ENCODE assay signal across 16 mouse cellular contexts in genomic region chr8:109338220-109338835, GRCm38 (mm10).
A peak's percentile ranks its signal among the peaks of the same experiment; 100 is the strongest.
DNase-seq lines count a peak whose midpoint lies in the region; ATAC-seq and TF ChIP-seq lines count a peak whose summit lies in the region.
"Had no signal": no experiment of that assay in that cellular context is flagged by ENCODE, and none has a peak within 500 bp of the region (broad histone marks: within the 10 kb centered on the region; RNA-seq: fewer than 3 reads in every experiment).

No protein-coding gene starts in this region.

- no peaks in the 10 kb centered on the region for H3K4me1 ChIP-seq in neural tube, embryonic 11.5 days (ENCODE audit: control insufficient read depth, insufficient read depth, low read length)
- 0 out of 2 replicates have a peak, but pooled peaks cover 5% of the 10 kb centered on the region for H3K4me1 ChIP-seq in hindbrain, embryonic 11.5 days (replicated peaks; ENCODE audit: control insufficient read depth, insufficient read depth, low read length)
- peaks cover 30% of the 10 kb centered on the region for H3K4me1 ChIP-seq in midbrain, embryonic 13.5 days (replicated peaks)
- H3K4me1 ChIP-seq in neural tube, embryonic 15.5 days = peaks cover 14% of the 10 kb centered on the region
- H3K4me1 ChIP-seq in lung, adult 2 months (ENCODE audit: control insufficient read depth, insufficient read depth, low read length) = no peaks in the 10 kb centered on the region
- H3K4me1 ChIP-seq: liver, embryonic 15.5 days had no signal

- DNase-seq in neural tube, embryonic 11.5 days (ENCODE audit: low spot score) = peak; percentile 54
- DNase-seq in neural tube, embryonic 10.5 days (ENCODE audit: extremely low spot score, low spot score) = no peak
- no peak for DNase-seq in hindbrain, embryonic 11.5 days (ENCODE audit: low spot score)
- DNase-seq in gastrocnemius, postnatal 36 days = no peak
- DNase-seq in thymus, postnatal 14 days = no peak
- no peak for DNase-seq in lung, adult 2 months
- DNase-seq: adrenal gland, adult 2 months; cerebellum, adult 2 months; gastrocnemius, postnatal 10 days; kidney, adult 8-10 months; kidney, postnatal 36 days; thymus, adult 18-20 months had no signal

- ATAC-seq in neural tube, embryonic 11.5 days (ENCODE audit: insufficient read depth, low FRiP score, low TSS enrichment) = peak; percentile 35; the same call in 1 of the 2 replicates
- peak; percentile 49; the same call in 1 of the 2 replicates for ATAC-seq in hindbrain, embryonic 11.5 days (ENCODE audit: low FRiP score)
- no peak for ATAC-seq in midbrain, embryonic 13.5 days
- no peak for ATAC-seq in neural tube, embryonic 15.5 days (ENCODE audit: low FRiP score)

- intact Hi-C loops in gastrocnemius, postnatal 36 days (cut with DNase I) = no loop called here

- H3K4me2 ChIP-seq in neural tube, embryonic 11.5 days (ENCODE audit: low read depth) = no peak overlapping the region
- no peak overlapping the region for H3K4me2 ChIP-seq in hindbrain, embryonic 11.5 days (replicated peaks; ENCODE audit: low read depth, low read length)
- H3K4me2 ChIP-seq in midbrain, embryonic 13.5 days (replicated peaks) = peak overlapping the region; percentile 39
- H3K4me2 ChIP-seq in neural tube, embryonic 15.5 days = peak overlapping the region; percentile 43
- H3K4me2 ChIP-seq: liver, embryonic 15.5 days had no signal

- no peak for TF ChIP-seq POLR2A in lung, adult 2 months (IDR thresholded peaks at IDR 0.05; ENCODE audit: borderline replicate concordance, extremely low read depth, low read depth, low read length)

- no peaks in the 10 kb centered on the region for H3K9me3 ChIP-seq in neural tube, embryonic 11.5 days (ENCODE audit: control insufficient read depth, low read length)
- no peaks in the 10 kb centered on the region for H3K9me3 ChIP-seq in hindbrain, embryonic 11.5 days (ENCODE audit: control insufficient read depth, low read length)
- no peaks in the 10 kb centered on the region for H3K9me3 ChIP-seq in midbrain, embryonic 13.5 days
- no peaks in the 10 kb centered on the region for H3K9me3 ChIP-seq in neural tube, embryonic 15.5 days (replicated peaks)
- H3K9me3 ChIP-seq: liver, embryonic 15.5 days had no signal

- no peak overlapping the region for H3K4me3 ChIP-seq in neural tube, embryonic 11.5 days (ENCODE audit: low read depth, low read length)
- no peak overlapping the region for H3K4me3 ChIP-seq in hindbrain, embryonic 11.5 days (ENCODE audit: low read depth, low read length)
- no peak overlapping the region for H3K4me3 ChIP-seq in midbrain, embryonic 13.5 days (replicated peaks)
- peak overlapping the region; percentile 23 for H3K4me3 ChIP-seq in neural tube, embryonic 15.5 days (replicated peaks)
- no peak overlapping the region for H3K4me3 ChIP-seq in lung, adult 2 months (replicated peaks; ENCODE audit: extremely low read depth, low read depth, low read length)
- H3K4me3 ChIP-seq: liver, embryonic 15.5 days had no signal

- H3K27ac ChIP-seq in neural tube, embryonic 11.5 days (ENCODE audit: low read depth, low read length) = peak overlapping the region; percentile 51
- peak overlapping the region; percentile 73 for H3K27ac ChIP-seq in hindbrain, embryonic 11.5 days (ENCODE audit: low read depth, low read length)
- H3K27ac ChIP-seq in midbrain, embryonic 13.5 days = peak overlapping the region; percentile 67
- no peak overlapping the region for H3K27ac ChIP-seq in neural tube, embryonic 15.5 days (replicated peaks)
- H3K27ac ChIP-seq: liver, embryonic 15.5 days had no signal

- no peaks in the 10 kb centered on the region for H3K27me3 ChIP-seq in neural tube, embryonic 11.5 days (ENCODE audit: control insufficient read depth, insufficient read depth, low read length)
- no peaks in the 10 kb centered on the region for H3K27me3 ChIP-seq in hindbrain, embryonic 11.5 days (ENCODE audit: control insufficient read depth, insufficient read depth, low read length)
- no peaks in the 10 kb centered on the region for H3K27me3 ChIP-seq in midbrain, embryonic 13.5 days
- H3K27me3 ChIP-seq in neural tube, embryonic 15.5 days (replicated peaks) = no peaks in the 10 kb centered on the region
- H3K27me3 ChIP-seq: CH12.LX; liver, embryonic 15.5 days had no signal

- no peaks in the 10 kb centered on the region for H3K36me3 ChIP-seq in neural tube, embryonic 11.5 days (ENCODE audit: control insufficient read depth, insufficient read depth, low read length)
- no peaks in the 10 kb centered on the region for H3K36me3 ChIP-seq in hindbrain, embryonic 11.5 days (ENCODE audit: control insufficient read depth, insufficient read depth, low read length)
- H3K36me3 ChIP-seq in midbrain, embryonic 13.5 days = no peaks in the 10 kb centered on the region
- H3K36me3 ChIP-seq in neural tube, embryonic 15.5 days = no peaks in the 10 kb centered on the region
- H3K36me3 ChIP-seq: liver, embryonic 15.5 days had no signal

- WGBS in neural tube, embryonic 11.5 days = 63% methylated on average over 14 of the region's 14 CpGs
- 56% methylated on average over 14 of the region's 14 CpGs for WGBS in hindbrain, embryonic 11.5 days
- WGBS in midbrain, embryonic 13.5 days = 26% methylated on average over 14 of the region's 14 CpGs
- WGBS in neural tube, embryonic 15.5 days = 26% methylated on average over 14 of the region's 14 CpGs
- 90% methylated on average over 14 of the region's 14 CpGs for WGBS in lung, adult 2 months

- no peak for TF ChIP-seq CTCF in lung, adult 2 months (IDR thresholded peaks at IDR 0.05; ENCODE audit: insufficient read depth, low read length)

- no peak overlapping the region for H3K9ac ChIP-seq in neural tube, embryonic 11.5 days (ENCODE audit: low read length)
- H3K9ac ChIP-seq in hindbrain, embryonic 11.5 days (ENCODE audit: low read depth, low read length) = no peak overlapping the region
- H3K9ac ChIP-seq in midbrain, embryonic 13.5 days (replicated peaks) = 0 out of 2 replicates have a peak overlapping the region, but pooled peaks have one; percentile 19
- H3K9ac ChIP-seq in neural tube, embryonic 15.5 days (replicated peaks) = no peak overlapping the region
- H3K9ac ChIP-seq: liver, embryonic 15.5 days had no signal

Comparison
In these comparisons a context has a peak if more than half of its experiments do, and no peak if none do; other contexts are left out.
1. ATAC-seq: peak in neural tube, embryonic 11.5 days (single experiment) and hindbrain, embryonic 11.5 days (single experiment); none in midbrain, embryonic 13.5 days (single experiment) and neural tube, embryonic 15.5 days (single experiment).
2. H3K4me2 ChIP-seq: peak in midbrain, embryonic 13.5 days (single experiment) and neural tube, embryonic 15.5 days (single experiment); none in neural tube, embryonic 11.5 days (single experiment) and hindbrain, embryonic 11.5 days (single experiment).